In the genomic region with DNA sequence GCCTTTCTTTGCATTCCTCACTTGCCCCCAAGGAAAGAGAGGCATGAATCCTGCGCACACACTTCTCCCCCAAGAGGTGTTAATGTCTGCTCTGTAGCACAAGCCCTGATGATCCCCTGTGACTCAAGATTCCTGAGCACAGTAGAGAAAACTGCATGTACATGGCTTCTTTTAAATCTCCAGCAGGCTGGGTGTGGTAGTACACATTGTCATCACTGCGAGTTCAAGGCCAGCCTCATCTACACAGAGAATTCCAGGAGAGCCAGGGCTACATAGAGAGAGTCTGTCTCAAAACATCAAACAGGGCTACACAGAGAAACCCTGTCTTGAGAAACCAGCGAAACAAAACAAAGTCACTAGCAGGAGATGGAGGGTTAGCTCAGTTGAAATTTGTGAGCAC, we compare ENCODE assay signal across 26 mouse cellular contexts.
"Had no signal": no experiment of that assay in that cellular context is flagged by ENCODE, and none has a peak within 500 bp of the region (broad histone marks: within the 10 kb centered on the region; RNA-seq: fewer than 3 reads in every experiment).

No protein-coding gene starts in this region.

- H3K27me3 ChIP-seq: heart, embryonic 12.5 days; hindbrain, embryonic 12.5 days; limb, embryonic 12.5 days; liver, embryonic 13.5 days; liver, embryonic 15.5 days had no signal

- H3K4me1 ChIP-seq: hindbrain, embryonic 12.5 days had no signal

- H3K4me2 ChIP-seq: heart, embryonic 12.5 days; hindbrain, embryonic 12.5 days; hindbrain, embryonic 14.5 days; limb, embryonic 12.5 days; liver, embryonic 11.5 days; liver, embryonic 13.5 days; liver, embryonic 15.5 days had no signal

- H3K27ac ChIP-seq: gastrocnemius, adult 2 months; heart, adult 2 months; hindbrain, embryonic 10.5 days; hindbrain, embryonic 12.5 days; hindbrain, embryonic 14.5 days; layer of hippocampus, adult 2 months; limb, embryonic 10.5 days; limb, embryonic 12.5 days; liver, embryonic 13.5 days; liver, embryonic 15.5 days had no signal

- H3K9ac ChIP-seq: heart, embryonic 12.5 days; hindbrain, embryonic 12.5 days; hindbrain, embryonic 14.5 days; limb, embryonic 12.5 days; liver, embryonic 13.5 days; liver, embryonic 15.5 days had no signal

- DNase-seq: gastrocnemius, adult 2 months; gastrocnemius, postnatal 10 days; gastrocnemius, postnatal 25 days; heart, adult 2 months; heart, postnatal 10 days; heart, postnatal 4 days; kidney, adult 18-20 months; kidney, adult 8-10 months; kidney, postnatal 10 days; kidney, postnatal 25 days; kidney, postnatal 4 days; layer of hippocampus, postnatal 36 days; liver; liver, embryonic 13.5 days had no signal

- H3K4me3 ChIP-seq: gastrocnemius, adult 2 months; heart, adult 2 months; heart, embryonic 12.5 days; hindbrain, embryonic 10.5 days; hindbrain, embryonic 12.5 days; layer of hippocampus, adult 2 months; limb, embryonic 10.5 days; limb, embryonic 12.5 days; liver, embryonic 13.5 days; liver, embryonic 15.5 days had no signal

- H3K9me3 ChIP-seq: heart, embryonic 12.5 days; hindbrain, embryonic 10.5 days; hindbrain, embryonic 12.5 days; limb, embryonic 10.5 days; limb, embryonic 12.5 days; liver, embryonic 13.5 days; liver, embryonic 15.5 days had no signal

- ATAC-seq: hindbrain, embryonic 16.5 days; inflammation-experienced regulatory T-cells, adult 6 months; intestine, embryonic 16.5 days had no signal
